Mouse (Mus musculus): Measurements from ENCODE around the gene Ublcp1. TPM values are rescaled to one million over a fixed set of nuclear protein-coding genes. Genes with fewer than 3 reads are reported as not detected.

The Ublcp1 gene
- polyA plus RNA-seq, 1 experiment from 2014 or later: 68.6 TPM

GRCm38 (mm10) chr11:44514666-44515065, 44.4 kb upstream of the Ublcp1 start:
- 40% methylated on average over 2 of the region's 2 CpGs for WGBS
- no peak for ATAC-seq (ENCODE audit: insufficient read depth)

GRCm38 (mm10) chr11:44513026-44513422, 42.7 kb upstream of the Ublcp1 start:
- DNase-seq (no peak), ATAC-seq (ENCODE audit: insufficient read depth) (no peak)
- no peak overlapping the region; the same call in 1 of the 2 replicates for H3K27ac ChIP-seq (ENCODE audit: low read depth)
- H3K4me2 ChIP-seq: no peak overlapping the region
- no peak overlapping the region for H3K4me3 ChIP-seq (ENCODE audit: low read depth, low read length)
- no peak overlapping the region for H3K9ac ChIP-seq
- H3K27me3 ChIP-seq (ENCODE audit: insufficient read depth, low read length): no peaks in the 10 kb centered on the region
- peaks cover 3% of the 10 kb centered on the region; the same call in 1 of the 2 replicates for H3K4me1 ChIP-seq (ENCODE audit: insufficient read depth)
- H3K36me3 ChIP-seq (ENCODE audit: insufficient read depth): no peaks in the 10 kb centered on the region
- no peaks in the 10 kb centered on the region for H3K9me3 ChIP-seq (ENCODE audit: low read depth, low read length)
- no peak for TF ChIP-seq CTCF (IDR thresholded peaks at IDR 0.05; ENCODE audit: low read depth)
- 54% methylated on average over 2 of the region's 2 CpGs for WGBS

More at GRCm38 (mm10) chr11:44514666-44515065, 44.4 kb upstream of the Ublcp1 start:
- H3K9me3 ChIP-seq (ENCODE audit: low read depth, low read length): no peaks in the 10 kb centered on the region
- H3K9ac ChIP-seq: no peak overlapping the region
- no peak overlapping the region for H3K27ac ChIP-seq (ENCODE audit: low read depth)
- H3K4me3 ChIP-seq (ENCODE audit: low read depth, low read length): no peak overlapping the region
- peaks cover 4% of the 10 kb centered on the region; the same call in 1 of the 2 replicates for H3K4me1 ChIP-seq (ENCODE audit: insufficient read depth)
- no peak overlapping the region for H3K4me2 ChIP-seq
- no peak for TF ChIP-seq CTCF (IDR thresholded peaks at IDR 0.05; ENCODE audit: low read depth)
- H3K36me3 ChIP-seq (ENCODE audit: insufficient read depth): no peaks in the 10 kb centered on the region
- no peaks in the 10 kb centered on the region for H3K27me3 ChIP-seq (ENCODE audit: insufficient read depth, low read length)
- DNase-seq: no peak

- H3K4me1 ChIP-seq (ENCODE audit: insufficient read depth): no peaks in the 10 kb centered on the region
- no peak overlapping the region for H3K4me2 ChIP-seq
- DNase-seq (no peak), ATAC-seq (ENCODE audit: insufficient read depth) (no peak; the same call in 1 of the 2 replicates)
- no peaks in the 10 kb centered on the region for H3K9me3 ChIP-seq (ENCODE audit: low read depth, low read length)
- no peak for TF ChIP-seq CTCF (IDR thresholded peaks at IDR 0.05; ENCODE audit: low read depth)
- no peaks in the 10 kb centered on the region for H3K36me3 ChIP-seq (ENCODE audit: insufficient read depth)
- no peak overlapping the region for H3K9ac ChIP-seq
- no peak overlapping the region; the same call in 1 of the 2 replicates for H3K27ac ChIP-seq (ENCODE audit: low read depth)
- H3K4me3 ChIP-seq (ENCODE audit: low read depth, low read length): no peak overlapping the region
- H3K27me3 ChIP-seq (ENCODE audit: insufficient read depth, low read length): no peaks in the 10 kb centered on the region
- WGBS: 65% methylated on average over 14 of the region's 14 CpGs
These were observed 42.0 kb upstream of the Ublcp1 start for GRCm38 (mm10) chr11:44512044-44513025.

- no peak for TF ChIP-seq CTCF (IDR thresholded peaks at IDR 0.05; ENCODE audit: low read depth)
- Histone ChIP-seq H3K4me2 (no peak overlapping the region), H3K9ac (no peak overlapping the region), H3K4me1 (ENCODE audit: insufficient read depth) (no peaks in the 10 kb centered on the region), H3K36me3 (ENCODE audit: insufficient read depth) (no peaks in the 10 kb centered on the region), H3K27me3 (ENCODE audit: insufficient read depth, low read length) (no peaks in the 10 kb centered on the region), H3K4me3 (ENCODE audit: low read depth, low read length) (no peak overlapping the region), H3K27ac (ENCODE audit: low read depth) (no peak overlapping the region), H3K9me3 (ENCODE audit: low read depth, low read length) (no peaks in the 10 kb centered on the region)
- DNase-seq (no peak), ATAC-seq (ENCODE audit: insufficient read depth) (no peak)
- 78% methylated on average over 7 of the region's 7 CpGs for WGBS
These were observed 40.1 kb upstream of the Ublcp1 start for GRCm38 (mm10) chr11:44510371-44510770.

GRCm38 (mm10) chr11:44509906-44510305, 39.6 kb upstream of the Ublcp1 start:
- DNase-seq: no peak
- Histone ChIP-seq H3K27me3 (ENCODE audit: insufficient read depth, low read length) (no peaks in the 10 kb centered on the region), H3K9me3 (ENCODE audit: low read depth, low read length) (no peaks in the 10 kb centered on the region), H3K4me3 (ENCODE audit: low read depth, low read length) (no peak overlapping the region), H3K4me1 (ENCODE audit: insufficient read depth) (no peaks in the 10 kb centered on the region), H3K4me2 (no peak overlapping the region), H3K27ac (ENCODE audit: low read depth) (no peak overlapping the region), H3K36me3 (ENCODE audit: insufficient read depth) (no peaks in the 10 kb centered on the region), H3K9ac (no peak overlapping the region)
- TF ChIP-seq CTCF (IDR thresholded peaks at IDR 0.05; ENCODE audit: low read depth): no peak
- no peak for ATAC-seq (ENCODE audit: insufficient read depth)
- WGBS: 72% methylated on average over 2 of the region's 2 CpGs

- Histone ChIP-seq H3K9ac (no peak overlapping the region), H3K36me3 (ENCODE audit: insufficient read depth) (no peaks in the 10 kb centered on the region), H3K27me3 (ENCODE audit: insufficient read depth, low read length) (no peaks in the 10 kb centered on the region), H3K27ac (ENCODE audit: low read depth) (no peak overlapping the region), H3K9me3 (ENCODE audit: low read depth, low read length) (no peaks in the 10 kb centered on the region), H3K4me2 (no peak overlapping the region), H3K4me3 (ENCODE audit: low read depth, low read length) (no peak overlapping the region), H3K4me1 (ENCODE audit: insufficient read depth) (no peaks in the 10 kb centered on the region)
- no peak for TF ChIP-seq CTCF (IDR thresholded peaks at IDR 0.05; ENCODE audit: low read depth)
- DNase-seq (no peak), ATAC-seq (ENCODE audit: insufficient read depth) (no peak)
- WGBS: 48% methylated on average over 4 of the region's 4 CpGs
These were observed 38.6 kb upstream of the Ublcp1 start for GRCm38 (mm10) chr11:44508876-44509275.

GRCm38 (mm10) chr11:44504761-44505160, 34.5 kb upstream of the Ublcp1 start:
- no peaks in the 10 kb centered on the region for H3K36me3 ChIP-seq (ENCODE audit: insufficient read depth)
- no peak overlapping the region for H3K27ac ChIP-seq (ENCODE audit: low read depth)
- H3K4me3 ChIP-seq (ENCODE audit: low read depth, low read length): no peak overlapping the region
- no peaks in the 10 kb centered on the region for H3K9me3 ChIP-seq (ENCODE audit: low read depth, low read length)
- DNase-seq (no peak), ATAC-seq (ENCODE audit: insufficient read depth) (no peak)
- H3K9ac ChIP-seq: no peak overlapping the region
- no peaks in the 10 kb centered on the region for H3K27me3 ChIP-seq (ENCODE audit: insufficient read depth, low read length)
- WGBS: 82% methylated on average over 3 of the region's 3 CpGs
- H3K4me2 ChIP-seq: no peak overlapping the region
- no peaks in the 10 kb centered on the region for H3K4me1 ChIP-seq (ENCODE audit: insufficient read depth)
- TF ChIP-seq CTCF (IDR thresholded peaks at IDR 0.05; ENCODE audit: low read depth): no peak

Measured in lung, embryonic 14.5 days (tissue).